In the genomic region with DNA sequence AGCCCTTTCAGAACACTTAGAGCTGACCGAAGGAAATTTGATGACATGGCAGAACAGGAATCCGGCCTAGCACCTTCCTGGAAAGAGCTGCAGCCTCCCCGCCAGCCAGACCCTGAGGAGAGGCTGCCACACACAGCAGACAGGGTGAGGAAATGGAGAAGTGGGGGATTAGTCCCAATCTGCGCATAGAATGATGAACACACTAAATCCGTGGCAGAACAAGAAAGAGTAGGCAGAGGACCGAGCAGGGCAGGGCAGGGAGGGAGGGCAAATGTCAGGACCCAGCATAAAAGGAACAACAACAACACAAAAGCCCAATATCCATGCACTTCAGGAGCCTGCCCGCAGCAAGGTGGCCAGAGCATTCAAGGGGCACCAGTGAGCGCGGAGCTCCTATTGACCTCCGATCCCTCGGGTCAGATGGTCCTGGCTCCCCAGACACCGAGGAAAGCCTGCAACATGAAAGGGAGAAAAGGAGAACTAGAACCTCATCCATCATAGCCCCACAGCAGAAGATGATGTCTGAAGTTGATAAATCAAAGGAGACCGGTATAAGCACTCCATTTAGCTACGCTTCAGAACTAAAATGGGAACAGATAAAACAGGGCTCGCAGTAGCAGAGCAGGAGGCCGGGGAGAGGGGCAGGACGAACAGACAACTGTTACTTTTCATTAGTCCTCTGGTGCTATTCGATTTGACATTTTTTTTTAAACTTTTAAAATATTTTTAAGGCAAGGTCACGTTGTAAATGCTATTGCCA, we compare ENCODE assay signal across 7 mouse cellular contexts.
DNase-seq lines count a peak whose midpoint lies in the region; ATAC-seq and TF ChIP-seq lines count a peak whose summit lies in the region.

No protein-coding gene starts in this region.

- H3K27me3 ChIP-seq in neural tube, embryonic 15.5 days (replicated peaks) = 0 out of 2 replicates have a peak, but pooled peaks cover 7% of the 10 kb centered on the region
- peaks cover 18% of the 10 kb centered on the region; the same call in 1 of the 2 replicates for H3K27me3 ChIP-seq in limb, embryonic 14.5 days (ENCODE audit: control insufficient read depth, insufficient read depth, low read length)

- WGBS in neural tube, embryonic 15.5 days = 18% methylated on average over 19 of the region's 19 CpGs
- 22% methylated on average over 19 of the region's 19 CpGs for WGBS in limb, embryonic 14.5 days

- TF ChIP-seq CTCF in embryonic fibroblast, embryonic 13.5 days (IDR thresholded peaks at IDR 0.05; ENCODE audit: borderline replicate concordance, insufficient read depth, low read length) = no peak

- no peak overlapping the region for H3K4me2 ChIP-seq in neural tube, embryonic 15.5 days
- H3K4me2 ChIP-seq in limb, embryonic 14.5 days (replicated peaks; ENCODE audit: low read depth, low read length, severe bottlenecking) = no peak overlapping the region

- H3K4me1 ChIP-seq in neural tube, embryonic 15.5 days = peaks cover 14% of the 10 kb centered on the region
- H3K4me1 ChIP-seq in embryonic fibroblast, embryonic 13.5 days (ENCODE audit: control insufficient read depth, insufficient read depth, low read length) = peaks cover 14% of the 10 kb centered on the region
- H3K4me1 ChIP-seq in limb, embryonic 14.5 days (ENCODE audit: control insufficient read depth, insufficient read depth, low read length) = peaks cover 41% of the 10 kb centered on the region

- H3K27ac ChIP-seq in neural tube, embryonic 15.5 days (replicated peaks) = no peak overlapping the region
- peak overlapping the region; percentile 45 for H3K27ac ChIP-seq in embryonic fibroblast, embryonic 13.5 days (ENCODE audit: insufficient read depth, low read length)
- 0 out of 2 replicates have a peak overlapping the region, but pooled peaks have one; percentile 1 for H3K27ac ChIP-seq in limb, embryonic 14.5 days (replicated peaks; ENCODE audit: low read depth, low read length)

- DNase-seq in neural tube, embryonic 10.5 days (ENCODE audit: extremely low spot score, low spot score) = peak; percentile 58
- no peak for DNase-seq in limb, embryonic 14.5 days (ENCODE audit: low spot score)
- DNase-seq in urinary bladder, adult 2 months (ENCODE audit: low spot score) = no peak
- no peak for DNase-seq in cerebellum, postnatal 10 days

- H3K4me3 ChIP-seq in neural tube, embryonic 15.5 days (replicated peaks) = no peak overlapping the region
- no peak overlapping the region for H3K4me3 ChIP-seq in embryonic fibroblast, embryonic 13.5 days (ENCODE audit: insufficient read depth, low read length)
- no peak overlapping the region for H3K4me3 ChIP-seq in limb, embryonic 14.5 days (replicated peaks; ENCODE audit: low read length)

- no peak for TF ChIP-seq POLR2A in embryonic fibroblast, embryonic 13.5 days (IDR thresholded peaks at IDR 0.05; ENCODE audit: low read depth, low read length)
- TF ChIP-seq POLR2A in limb, embryonic 14.5 days (IDR thresholded peaks at IDR 0.05; ENCODE audit: borderline replicate concordance, extremely low read depth, insufficient read depth, insufficient read length) = no peak

- no peaks in the 10 kb centered on the region for H3K9me3 ChIP-seq in neural tube, embryonic 15.5 days (replicated peaks)
- no peaks in the 10 kb centered on the region for H3K9me3 ChIP-seq in limb, embryonic 14.5 days (ENCODE audit: control insufficient read depth, low read length)

- no peak for ATAC-seq in neural tube, embryonic 15.5 days (ENCODE audit: low FRiP score)
- 0 out of 2 replicates have a peak, but pooled peaks have one; percentile 16 for ATAC-seq in limb, embryonic 14.5 days (ENCODE audit: low FRiP score, low read depth)
- ATAC-seq in inflammation-experienced regulatory T-cells, adult 6 months = no peak

- no peak overlapping the region for H3K9ac ChIP-seq in neural tube, embryonic 15.5 days (replicated peaks)
- H3K9ac ChIP-seq in limb, embryonic 14.5 days (ENCODE audit: low read depth, low read length, severe bottlenecking) = no peak overlapping the region

- H3K36me3 ChIP-seq in neural tube, embryonic 15.5 days = no peaks in the 10 kb centered on the region
- no peaks in the 10 kb centered on the region for H3K36me3 ChIP-seq in limb, embryonic 14.5 days (ENCODE audit: control insufficient read depth, insufficient read depth, low read length)
